Mouse (Mus musculus) urinary bladder, postnatal 36 days (tissue): ENCODE data around the gene Olfr1419.
"Not testable (repeated sequence)": the region's sequence is repeated elsewhere in the genome, so short reads cannot be mapped to it uniquely, and the experiment has no call there.

ENCODE experiments used
- DNase-seq, 2 experiments: peaks; one replicate each; pipeline ENCODE4 v3.0.0; 2022; ENCODE audit warnings: low spot score in 2 of 2, mixed read lengths in 1 of 2

Gene Olfr1419

DNA sequence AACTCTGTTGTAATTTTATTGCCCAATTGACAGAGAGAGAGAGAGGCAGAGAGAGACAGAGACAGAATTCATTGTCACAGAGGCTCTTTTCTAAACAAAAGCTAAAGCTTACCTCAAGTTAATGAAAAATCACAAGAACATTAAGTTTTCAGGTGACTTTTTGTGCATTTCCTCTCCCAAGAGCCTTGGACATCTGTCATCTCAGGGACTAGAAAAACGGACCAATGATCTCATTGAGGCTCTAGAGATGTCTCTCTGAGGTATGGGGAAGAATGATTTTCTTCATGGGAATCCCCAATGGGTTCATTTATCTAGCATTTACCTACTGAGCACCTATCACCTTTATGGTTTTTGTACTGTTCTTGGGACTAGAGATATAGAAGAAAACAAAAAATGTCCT lies at the start of gene Olfr1419:
Olfr1419 (minus strand) TSS at position 101 of the 400 bp plus-strand sequence.
- DNase-seq, result no peak

DNA sequence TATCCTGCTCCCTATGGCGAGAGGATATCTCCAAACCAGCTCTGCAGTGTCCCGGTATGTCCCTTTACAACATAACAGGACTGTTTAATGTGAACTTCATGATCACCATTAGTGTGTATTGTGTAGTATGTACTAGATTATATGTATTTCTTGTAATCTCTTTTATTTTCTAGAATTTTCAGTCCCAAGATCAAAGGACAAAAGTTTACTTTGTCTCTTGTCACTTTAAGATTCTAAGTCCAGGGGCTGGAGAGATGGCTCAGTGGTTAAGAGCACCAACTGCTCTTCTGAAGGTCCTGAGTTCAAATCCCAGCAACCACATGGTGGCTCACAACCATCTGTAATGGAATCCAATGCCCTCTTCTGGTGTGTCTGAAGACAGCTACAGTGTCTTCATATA lies 47.6 kb upstream of the Olfr1419 start:
- DNase-seq, result not testable (repeated sequence)

DNA sequence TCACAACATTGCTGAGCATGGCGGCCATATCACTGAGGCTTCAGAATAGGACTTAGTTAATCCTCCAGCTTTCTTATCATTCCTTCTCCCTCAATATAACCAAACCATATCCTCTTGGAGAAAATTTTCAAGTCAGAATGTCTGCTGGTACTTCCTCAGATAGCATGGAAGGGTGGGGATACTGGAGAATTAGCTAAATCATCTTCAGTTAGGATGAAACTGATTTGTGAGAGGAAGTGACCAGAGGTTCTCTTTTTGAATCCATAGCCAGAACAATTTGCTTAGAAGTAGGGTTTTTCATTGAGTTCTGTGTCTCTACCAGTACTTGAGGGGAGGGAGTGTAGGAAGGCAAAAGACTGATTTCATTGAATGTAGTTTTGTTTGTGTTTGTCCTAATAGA lies 47.2 kb upstream of the Olfr1419 start:
- no peak for DNase-seq

DNA sequence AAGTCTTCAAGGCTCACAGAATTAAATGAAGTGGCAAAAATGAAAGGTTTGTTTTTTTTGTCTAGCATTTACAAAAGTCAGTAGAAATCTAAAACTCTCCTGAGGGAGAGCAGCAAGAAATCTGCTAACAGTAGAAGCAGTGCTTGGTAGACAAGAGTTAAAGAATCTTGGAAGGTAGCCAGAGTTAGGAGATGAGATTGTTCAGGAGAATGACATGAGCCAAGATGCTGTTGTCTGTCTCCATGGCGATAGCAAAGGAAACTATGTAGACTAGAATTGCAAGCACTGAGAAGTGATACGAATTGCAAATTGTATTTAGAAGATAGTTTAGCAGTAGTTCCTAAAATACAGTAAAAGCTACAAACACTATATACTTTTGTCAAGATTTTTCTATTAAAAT lies 40.9 kb upstream of the Olfr1419 start:
- no peak for DNase-seq

DNA sequence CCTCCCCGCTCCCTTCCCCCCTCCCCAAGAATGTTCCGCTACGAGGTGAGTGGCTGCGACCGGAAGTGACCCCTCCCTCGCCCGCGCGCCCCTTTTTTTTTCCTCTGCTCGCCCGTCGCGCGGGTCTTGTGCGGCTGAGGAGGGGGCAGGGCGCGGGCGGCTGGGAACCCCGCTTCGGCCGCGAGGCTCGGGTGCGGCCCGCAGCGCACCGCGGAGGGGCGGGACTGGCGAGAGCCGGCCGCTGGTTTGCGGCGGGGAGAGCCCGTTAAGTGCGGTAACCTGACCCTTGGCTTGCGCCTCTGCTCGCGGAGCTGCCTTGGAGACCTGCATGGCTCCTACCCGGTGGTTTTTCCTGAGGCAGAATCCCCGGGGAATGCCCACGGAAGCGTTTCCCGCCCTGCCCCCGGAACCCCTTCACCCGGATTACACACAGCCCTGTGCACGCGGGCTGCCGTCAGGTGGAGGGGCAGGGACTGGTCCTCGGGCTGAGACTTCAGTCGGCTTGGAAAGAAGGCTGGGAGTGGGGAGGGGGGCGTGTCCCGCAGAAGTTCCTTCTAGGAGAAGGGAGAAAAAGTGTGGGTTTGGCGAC lies 37.7 kb upstream of the Olfr1419 start:
- DNase-seq, result peak; percentile 37 to 64

DNA sequence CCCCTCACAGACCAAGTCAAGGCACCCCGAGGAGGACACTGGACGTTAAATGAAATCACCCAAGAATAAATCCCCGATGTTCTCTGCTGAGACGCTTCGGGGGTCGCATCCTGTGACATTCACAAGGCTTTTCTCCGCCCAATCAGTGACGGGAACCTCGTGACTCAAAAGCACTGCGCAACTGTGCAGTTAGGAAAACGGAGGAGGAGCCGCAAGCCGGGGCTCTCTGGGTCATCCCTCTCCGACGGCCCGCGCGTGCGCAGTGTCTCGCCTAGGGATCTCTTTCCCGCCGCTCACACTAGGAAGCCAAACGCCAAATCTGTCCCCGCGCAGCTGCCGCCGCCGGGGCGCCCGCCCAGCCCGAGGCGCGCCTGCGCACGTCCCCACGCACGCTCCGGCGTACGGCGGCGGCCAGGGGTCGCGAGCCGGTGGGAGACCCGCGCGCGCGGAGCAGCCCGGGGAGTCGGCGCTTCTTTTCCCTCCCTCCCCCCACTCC lies 37.2 kb upstream of the Olfr1419 start, which contains the start of gene Patl1:
Patl1 (plus strand) TSS at position 363 of the 496 bp plus-strand sequence.
- DNase-seq, result peak; percentile 94 to 98

DNA sequence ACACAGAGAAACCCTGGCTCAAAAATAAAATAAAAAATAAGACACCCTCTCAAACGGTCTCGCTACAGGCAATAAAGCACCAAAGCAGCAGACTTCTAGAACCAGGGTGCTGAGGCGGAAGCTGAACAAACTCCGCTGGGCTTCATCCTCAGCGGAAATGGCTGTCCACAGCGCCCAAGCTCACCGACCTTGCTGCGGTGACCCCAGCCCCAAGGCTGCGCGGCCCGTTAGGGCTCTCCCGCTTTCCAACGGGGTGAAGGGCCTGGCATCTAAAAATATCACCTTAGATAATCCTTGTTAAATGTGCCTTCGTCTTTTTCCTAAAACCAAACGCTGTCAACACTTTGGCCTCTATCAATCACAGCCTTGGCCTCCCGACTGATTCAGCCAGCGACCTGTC lies 36.7 kb upstream of the Olfr1419 start:
- no peak for DNase-seq

DNA sequence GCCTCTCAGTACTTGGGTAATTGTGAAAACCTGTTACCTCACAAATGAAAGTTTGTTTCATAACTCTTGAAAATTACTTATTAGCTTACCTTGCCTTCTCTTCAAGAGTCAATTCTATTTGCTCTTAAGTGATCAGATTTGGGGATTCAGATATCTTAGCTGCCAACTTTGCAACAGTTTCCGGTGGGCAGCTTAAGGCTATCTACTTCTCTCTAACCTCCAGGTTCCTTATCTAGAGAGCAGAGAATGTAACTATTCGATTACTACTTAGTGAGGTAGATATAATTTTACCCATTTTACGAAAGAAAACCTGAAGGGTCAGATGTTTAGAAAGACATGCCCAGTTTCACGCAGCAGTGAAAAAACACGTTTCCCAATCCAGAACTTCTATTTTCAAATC lies 36.1 kb upstream of the Olfr1419 start:
- DNase-seq, result no peak

DNA sequence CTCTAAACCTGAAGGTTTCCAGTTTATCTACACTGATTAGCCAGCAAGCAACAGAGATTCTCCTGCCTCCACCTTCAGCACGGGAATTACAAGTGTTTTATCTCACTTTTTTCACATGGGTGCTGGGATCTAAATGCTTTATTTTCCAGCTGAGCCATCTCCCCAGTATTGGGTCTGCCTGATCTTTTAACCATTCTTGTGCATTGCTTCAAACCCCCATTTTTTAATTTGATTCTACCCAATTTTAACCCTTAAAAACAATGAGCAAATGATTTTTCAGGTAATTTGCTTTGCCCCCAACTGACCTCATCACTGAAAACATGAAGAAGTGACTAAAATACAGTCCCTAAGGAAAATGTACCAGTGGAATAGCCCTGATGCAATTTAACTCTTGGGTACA lies 11.4 kb upstream of the Olfr1419 start, which contains the start of gene Olfr1420:
Olfr1420 (plus strand) TSS at position 301 of the 400 bp plus-strand sequence.
- no peak for DNase-seq

DNA sequence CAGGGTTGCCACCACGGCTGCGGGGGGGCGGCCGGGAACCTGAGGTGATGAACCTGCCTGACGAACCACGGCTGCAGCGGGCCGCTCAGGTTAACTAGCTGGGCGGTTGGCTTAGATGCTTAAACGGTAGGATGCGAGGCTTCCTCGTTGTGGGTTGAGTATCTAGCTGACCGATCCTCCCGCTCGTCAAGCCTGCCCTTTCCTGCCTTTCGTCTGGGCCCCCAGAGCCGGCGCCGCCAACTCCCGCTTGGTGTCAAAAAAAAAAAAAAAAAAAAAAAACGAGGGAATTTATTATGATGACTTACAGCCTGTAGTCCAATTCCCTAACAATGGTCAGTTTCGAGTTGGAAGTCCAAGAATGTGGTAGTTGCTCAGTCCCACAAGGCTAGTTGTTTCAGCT lies 3.5 kb upstream of the Olfr1419 start:
- not testable (repeated sequence) for DNase-seq

DNA sequence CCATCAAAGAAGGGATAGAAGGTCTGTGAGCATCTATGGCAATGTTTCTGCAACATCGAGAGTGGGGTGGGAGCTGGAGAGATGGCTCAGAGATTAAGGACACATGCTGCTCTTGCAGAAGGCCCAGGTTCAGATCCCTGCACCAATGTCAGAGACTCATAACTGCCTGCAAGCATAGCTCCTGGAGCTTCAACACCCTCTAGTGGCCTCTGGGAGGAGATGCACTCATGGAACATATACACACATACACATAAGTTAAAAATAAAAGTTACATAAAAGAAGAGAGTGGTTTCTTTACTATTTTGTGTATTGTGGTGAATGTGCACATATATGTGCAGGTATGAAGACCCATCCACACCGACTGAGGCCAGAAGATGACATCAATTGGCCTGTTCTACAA lies 7.1 kb downstream of the Olfr1419 start:
- no peak for DNase-seq

DNA sequence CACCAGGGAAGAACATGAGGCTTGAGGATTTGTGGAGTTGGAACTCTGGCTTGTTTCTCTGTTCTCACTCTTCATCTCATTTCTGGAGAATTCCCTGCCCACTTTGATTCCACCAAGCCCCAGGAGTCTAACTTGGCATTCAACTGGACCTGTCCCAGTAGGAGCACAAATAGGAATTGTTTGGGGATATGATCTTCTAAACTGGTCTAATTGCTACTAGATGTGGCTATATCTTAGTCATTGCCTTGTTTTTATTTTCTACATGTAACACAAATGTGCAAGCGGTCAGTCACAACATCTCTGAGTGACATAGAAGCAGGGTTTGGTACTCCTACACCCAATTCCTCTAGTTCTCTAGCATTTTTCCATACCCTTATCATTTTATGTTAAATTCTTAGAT lies 13.9 kb downstream of the Olfr1419 start, which contains the start of gene Olfr1418:
Olfr1418 (minus strand) TSS at position 101 of the 400 bp plus-strand sequence.
- DNase-seq, result no peak

DNA sequence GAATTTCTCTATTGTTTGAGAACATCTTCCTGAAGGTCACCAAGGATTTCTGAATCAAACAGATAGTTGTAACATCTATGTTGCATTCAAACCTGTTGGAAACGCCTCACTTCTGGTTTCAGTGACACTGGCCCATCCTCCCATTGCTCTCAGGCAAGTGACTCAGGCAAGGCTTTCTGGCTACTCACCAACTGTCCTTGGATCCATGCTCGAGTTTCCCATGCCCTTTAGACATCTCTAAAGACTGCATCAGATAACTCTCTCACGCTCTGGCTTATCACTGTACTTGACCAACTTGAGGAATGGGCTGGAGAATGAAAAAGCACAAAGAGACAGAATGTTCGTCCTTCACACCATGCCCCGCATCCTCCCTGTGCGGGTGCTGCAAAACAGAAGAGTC lies 18.4 kb downstream of the Olfr1419 start:
- DNase-seq, result no peak

DNA sequence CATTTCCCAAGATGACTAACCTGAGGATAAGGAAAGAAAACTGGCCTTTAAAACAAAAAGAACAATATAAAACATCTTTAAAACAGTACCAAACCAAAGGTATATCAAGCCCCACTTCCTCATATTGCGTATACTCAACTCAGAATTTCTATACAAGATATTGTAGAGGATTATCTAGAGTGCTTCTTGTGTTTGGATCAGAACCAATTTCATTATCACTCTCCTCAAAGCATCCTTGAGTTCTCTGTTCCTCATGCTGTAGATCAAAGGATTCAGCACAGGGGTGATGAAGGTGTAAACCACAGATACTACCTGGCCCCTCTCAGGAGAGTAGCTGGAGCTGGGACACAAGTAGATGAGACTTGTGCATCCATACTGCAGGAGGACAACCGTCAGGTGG lies 20.1 kb downstream of the Olfr1419 start:
- DNase-seq, result no peak

DNA sequence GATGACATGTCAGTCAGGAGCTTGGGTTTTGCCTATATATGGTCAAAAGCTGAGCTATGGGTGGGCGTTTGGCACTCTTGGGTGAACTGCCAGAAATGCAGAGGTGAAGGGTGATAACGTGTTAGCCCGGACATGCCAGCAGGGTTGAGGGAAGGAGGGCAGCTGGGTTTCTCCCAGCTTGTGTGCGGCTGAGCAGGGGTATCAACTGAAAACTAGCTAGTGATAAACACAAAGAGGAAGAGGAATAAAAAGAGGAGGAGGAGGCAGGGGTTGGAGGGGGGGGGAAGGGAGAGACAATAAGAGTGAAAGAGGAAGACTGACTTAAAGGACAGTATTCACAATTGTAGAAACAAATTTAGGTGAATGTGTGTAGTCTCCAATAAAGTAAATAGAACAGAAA lies 22.3 kb downstream of the Olfr1419 start:
- DNase-seq, result no peak

DNA sequence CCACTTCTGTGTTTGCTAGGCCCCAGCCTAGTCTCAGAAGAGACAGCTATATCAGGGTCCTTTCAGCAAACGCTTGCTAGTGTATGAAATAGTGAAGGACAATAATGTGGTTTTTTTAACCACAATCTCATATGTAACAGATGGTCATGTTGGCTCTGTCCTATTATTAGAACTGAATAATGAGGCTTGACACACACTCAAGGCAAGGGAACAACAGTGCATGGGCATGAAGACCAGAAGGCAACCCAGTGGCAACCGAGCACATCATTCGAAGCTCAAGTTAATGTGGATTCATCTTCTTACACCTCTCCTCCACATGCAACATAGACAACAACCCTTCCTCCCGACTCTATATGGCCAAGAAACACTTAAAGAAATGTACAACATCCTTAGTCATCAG lies 28.6 kb downstream of the Olfr1419 start:
- no peak for DNase-seq

DNA sequence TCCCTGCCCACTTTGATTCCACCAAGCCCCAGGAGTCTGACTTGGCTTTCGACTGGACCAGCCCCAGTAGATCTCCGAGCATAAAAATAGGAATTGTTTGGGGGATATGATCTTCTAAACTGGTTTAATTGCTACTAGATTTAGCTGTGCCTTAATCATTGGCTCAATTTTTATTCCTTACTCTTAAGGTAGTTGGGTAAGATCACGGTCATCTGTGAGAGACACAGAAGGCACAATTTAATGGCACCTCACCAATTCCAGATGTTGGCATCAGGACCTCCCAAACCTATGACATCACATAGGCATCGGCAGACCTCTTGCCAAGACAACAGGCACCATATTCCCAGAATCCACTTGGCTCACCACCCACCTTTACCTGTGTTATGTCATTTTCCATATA lies 35.8 kb downstream of the Olfr1419 start, which contains the start of gene Olfr1417:
Olfr1417 (minus strand) TSS at position 101 of the 400 bp plus-strand sequence.
- no peak for DNase-seq

DNA sequence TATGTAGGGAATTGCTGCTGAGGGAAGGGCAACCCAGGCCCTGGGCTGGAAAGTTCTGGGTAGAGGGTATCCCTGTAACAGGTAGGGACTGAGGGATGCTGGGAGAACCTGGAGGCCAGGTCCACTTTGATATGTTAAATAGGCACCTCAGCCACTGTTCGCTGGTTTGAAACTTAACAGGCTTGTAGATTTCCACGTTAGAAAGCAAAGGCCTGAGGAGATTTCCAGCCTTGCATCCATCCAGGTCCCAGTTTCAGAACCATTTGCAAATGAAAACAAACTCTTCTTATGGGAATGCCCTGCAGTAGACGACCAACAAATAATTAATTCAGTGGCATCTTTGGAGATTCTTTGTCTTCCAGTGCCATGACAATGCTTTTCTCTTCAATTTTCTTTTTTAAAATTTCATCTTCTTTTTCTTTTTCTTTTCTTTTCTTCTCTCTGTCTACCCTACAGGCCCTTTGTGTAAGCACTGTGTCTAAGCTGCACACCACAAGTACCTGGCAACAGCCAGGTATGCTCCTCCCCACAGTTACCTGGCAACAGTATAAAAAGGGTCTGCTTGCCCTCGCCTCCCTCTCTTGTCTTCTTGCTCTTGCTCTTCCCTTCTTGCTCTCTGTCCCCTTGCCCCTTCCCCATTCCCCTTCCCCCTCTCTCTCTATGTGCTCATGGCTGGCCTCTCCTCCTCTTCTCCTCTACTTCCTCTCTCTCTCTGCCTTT lies 51.4 kb downstream of the Olfr1419 start:
- DNase-seq, result no peak

DNA sequence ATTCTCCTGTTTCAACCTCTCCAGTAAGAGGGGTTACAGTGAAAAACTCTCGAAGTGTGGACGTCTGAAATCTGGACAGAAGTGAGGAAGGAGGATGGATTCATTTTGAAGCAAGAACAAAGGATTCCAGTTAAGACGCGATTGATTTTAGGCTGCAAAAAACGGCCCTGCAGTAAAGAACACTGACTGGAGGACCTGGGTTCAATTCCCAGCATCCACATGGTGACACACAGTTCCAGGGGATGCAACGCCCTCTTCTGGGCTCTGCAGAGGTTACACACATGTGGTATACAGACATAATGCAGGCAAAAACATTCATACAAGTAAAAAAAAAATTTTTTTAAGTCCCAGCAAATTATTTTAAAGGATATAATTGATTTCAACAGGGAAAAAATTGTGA lies 54.7 kb downstream of the Olfr1419 start:
- no peak for DNase-seq

DNA sequence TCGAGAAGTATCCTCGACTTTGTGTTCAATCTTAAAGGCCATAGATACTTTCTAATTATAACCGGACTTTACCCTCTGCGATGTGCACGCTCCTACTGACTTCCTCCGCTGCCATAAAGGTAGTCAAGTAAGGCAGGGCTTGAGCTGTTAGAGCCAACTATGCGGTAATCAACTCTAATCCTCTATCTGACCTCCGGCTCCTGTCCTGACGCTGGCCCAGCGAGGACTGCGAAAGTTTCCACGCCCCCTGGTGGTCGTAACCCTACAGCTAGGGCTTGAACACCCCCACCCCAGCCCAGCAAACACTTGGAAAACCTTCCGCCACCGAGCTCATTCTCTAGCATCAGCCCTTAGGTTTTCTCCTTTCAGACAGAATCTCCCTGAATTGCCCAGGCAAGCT lies 55.1 kb downstream of the Olfr1419 start:
- peak; percentile 65 to 74 for DNase-seq

DNA sequence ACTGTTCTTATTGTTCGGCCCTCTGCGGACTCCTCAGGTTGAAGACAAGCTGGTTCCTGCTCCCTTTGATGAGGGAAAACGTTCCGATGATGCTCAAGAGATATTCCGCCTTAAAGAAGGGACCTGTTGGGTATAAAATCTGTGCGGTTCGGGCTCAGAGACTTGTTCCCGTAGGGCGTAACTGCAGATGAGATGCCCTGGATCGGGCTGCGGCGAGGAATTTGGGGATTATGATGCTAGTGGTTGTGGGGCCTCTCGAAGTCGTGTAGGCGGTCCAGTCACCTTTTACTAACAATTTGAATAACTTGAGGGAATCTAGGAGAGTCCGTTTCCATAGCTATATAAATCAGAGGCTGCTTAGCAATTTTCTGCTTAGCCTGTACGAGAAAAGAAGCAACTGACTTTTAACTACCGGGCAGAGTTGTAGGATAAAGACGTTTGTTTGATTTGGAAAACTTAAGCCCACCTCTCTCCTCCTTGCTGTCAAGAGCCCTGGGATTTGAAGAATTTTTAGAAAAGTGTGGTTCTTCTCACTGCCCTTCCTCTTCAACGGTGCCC lies 55.7 kb downstream of the Olfr1419 start, which contains the start of gene Stx3:
Stx3 (minus strand) TSS at position 261 of the 558 bp plus-strand sequence.
- no peak for DNase-seq
